Mouse (Mus musculus) liver, embryonic 15.5 days (tissue): ENCODE data around the gene Larp1. TPM values are rescaled to one million over a fixed set of nuclear protein-coding genes. Genes with fewer than 3 reads are reported as not detected.
"Not testable (repeated sequence)": the region's sequence is repeated elsewhere in the genome, so short reads cannot be mapped to it uniquely, and the experiment has no call there.

Experiments used
- ATAC-seq: fragments of 200-750 bp; cut with Nextera tagmentation; 2 replicates; pipeline ENCODE4 v1.8.0; 2017; ENCODE audit warnings: moderate number of reproducible peaks, mild to moderate bottlenecking, moderate library complexity; ENCODE audit not compliant: insufficient read depth
- H3K27ac ChIP-seq: fragments of 300-500 bp; sonication (generic); replicated peaks from 2 replicates; pipeline ENCODE4 v1.5.1; 2015; ENCODE audit warnings: mild to moderate bottlenecking, inconsistent platforms
- H3K27me3 ChIP-seq: fragments of 300-500 bp; sonication (generic); 2 replicates; pipeline ENCODE4 v1.6.1; 2015; ENCODE audit warnings: mild to moderate bottlenecking, inconsistent platforms
- H3K36me3 ChIP-seq: fragments of 300-500 bp; sonication (generic); replicated peaks from 2 replicates; pipeline ENCODE4 v1.6.1; 2015; ENCODE audit warnings: moderate library complexity, mild to moderate bottlenecking, inconsistent platforms
- H3K4me1 ChIP-seq: fragments of 300-500 bp; sonication (generic); replicated peaks from 2 replicates; pipeline ENCODE4 v1.6.1; 2015; ENCODE audit warnings: inconsistent platforms
- H3K4me2 ChIP-seq: fragments of 300-500 bp; sonication (generic); 2 replicates; pipeline ENCODE4 v1.6.1; 2015; ENCODE audit warnings: moderate library complexity, mild to moderate bottlenecking, inconsistent platforms
- H3K4me3 ChIP-seq: fragments of 300-500 bp; sonication (generic); replicated peaks from 2 replicates; pipeline ENCODE4 v1.5.1; 2015; ENCODE audit warnings: mild to moderate bottlenecking, inconsistent platforms
- H3K9ac ChIP-seq: fragments of 300-500 bp; sonication (generic); 2 replicates; pipeline ENCODE4 v1.6.1; 2015; ENCODE audit warnings: moderate library complexity, mild to moderate bottlenecking, inconsistent platforms
- H3K9me3 ChIP-seq: fragments of 300-500 bp; sonication (generic); replicated peaks from 2 replicates; pipeline ENCODE4 v1.6.1; 2016; ENCODE audit warnings: inconsistent platforms
- WGBS: fragments of 180-500 bp; shearing (Covaris S2); methylation state at CpG from one replicate; pipeline ENCODE4 v1.1.7; 2015; ENCODE audit warnings: mixed read lengths; ENCODE audit not compliant: insufficient replicate concordance; 5-methylcytosine and 5-hydroxymethylcytosine counted together
- polyA plus RNA-seq: library from polyadenylated mRNA; unstranded; fragments of >200 nt; fragmentation: Nextera tagmentation; extraction: Ambion mirVana; gene quantifications from 2 replicates; pipeline ENCODE4 v1.2.1, GENCODE M21; 2015

The Larp1 gene
- polyA plus RNA-seq, 1 experiment from 2014 or later = 17.3 TPM

GRCm38 (mm10) chr11:58098366-58098720, 89.5 kb downstream of the Larp1 start:
- not testable (repeated sequence) for ATAC-seq
- WGBS = 57% methylated on average over 5 of the region's 5 CpGs

DNA sequence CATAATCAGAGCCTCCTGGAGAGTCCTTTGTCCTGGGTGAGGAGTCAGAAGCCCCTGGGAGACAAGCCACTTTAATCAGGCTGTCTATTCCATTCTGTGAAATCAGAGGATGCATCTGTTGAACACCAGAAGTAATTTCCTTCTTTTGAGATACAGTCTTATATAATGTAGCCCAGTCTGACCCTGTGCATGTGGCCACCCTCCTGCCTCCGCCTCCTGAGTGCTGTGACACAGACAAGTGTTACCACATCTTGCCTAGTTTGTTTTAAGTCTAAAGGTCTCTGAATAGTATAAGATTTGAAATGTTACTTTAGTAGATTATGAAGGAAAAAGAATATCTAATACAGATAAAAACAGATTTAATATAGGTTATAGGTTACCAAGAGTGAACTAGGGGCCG, 91.1 kb downstream of the Larp1 start:
- no peaks in the 10 kb centered on the region for H3K9me3 ChIP-seq
- WGBS = 64% methylated on average over 2 of the region's 2 CpGs
- H3K4me2 ChIP-seq = no peak overlapping the region
- no peaks in the 10 kb centered on the region for H3K36me3 ChIP-seq
- H3K27me3 ChIP-seq = peaks cover 41% of the 10 kb centered on the region
- H3K4me1 ChIP-seq = peaks cover 27% of the 10 kb centered on the region
- ATAC-seq = no peak
- H3K4me3 ChIP-seq = no peak overlapping the region
- no peak overlapping the region for H3K9ac ChIP-seq
- H3K27ac ChIP-seq = no peak overlapping the region

More at GRCm38 (mm10) chr11:58098366-58098720, 89.5 kb downstream of the Larp1 start:
- H3K4me3 ChIP-seq, H3K27ac ChIP-seq, H3K36me3 ChIP-seq, H3K9ac ChIP-seq, H3K9me3 ChIP-seq: not testable (repeated sequence)
- Histone ChIP-seq H3K27me3 (peaks cover 46% of the 10 kb centered on the region), H3K4me2 (peak overlapping the region; percentile 62; the same call in 1 of the 2 replicates), H3K4me1 (peaks cover 18% of the 10 kb centered on the region)

DNA sequence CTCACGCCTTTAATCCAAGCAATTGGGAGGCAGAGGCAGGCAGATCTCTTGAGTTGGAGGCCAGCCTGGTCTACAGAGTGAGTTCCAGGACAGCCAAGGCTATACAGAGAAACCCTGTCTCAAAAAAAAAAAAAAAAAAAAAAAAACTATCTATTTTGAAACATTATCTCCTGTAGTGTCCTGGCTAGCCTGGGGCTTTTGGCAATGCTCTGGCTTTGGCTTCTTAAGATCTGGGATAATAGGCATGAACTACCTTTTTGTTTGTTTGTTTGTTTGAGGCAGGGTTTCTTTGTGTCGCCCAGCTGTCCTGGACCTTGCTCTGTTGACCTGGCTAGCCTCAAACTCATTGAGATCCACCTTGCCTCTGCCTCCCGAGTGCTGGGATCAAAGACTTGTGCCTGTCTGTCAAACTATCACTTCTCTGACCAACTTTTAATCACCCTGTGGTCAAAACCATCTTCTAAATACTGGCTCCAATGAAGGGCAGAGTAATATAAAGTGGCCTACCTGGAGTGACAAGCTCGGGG, 92.4 kb downstream of the Larp1 start:
- WGBS = 57% methylated on average over 4 of the region's 4 CpGs
- H3K4me2 ChIP-seq = no peak overlapping the region
- H3K36me3 ChIP-seq = no peaks in the 10 kb centered on the region
- H3K27ac ChIP-seq = no peak overlapping the region
- no peak for ATAC-seq
- peaks cover 36% of the 10 kb centered on the region for H3K4me1 ChIP-seq
- H3K9ac ChIP-seq = no peak overlapping the region
- H3K4me3 ChIP-seq = no peak overlapping the region
- no peaks in the 10 kb centered on the region for H3K9me3 ChIP-seq
- peaks cover 28% of the 10 kb centered on the region for H3K27me3 ChIP-seq

DNA sequence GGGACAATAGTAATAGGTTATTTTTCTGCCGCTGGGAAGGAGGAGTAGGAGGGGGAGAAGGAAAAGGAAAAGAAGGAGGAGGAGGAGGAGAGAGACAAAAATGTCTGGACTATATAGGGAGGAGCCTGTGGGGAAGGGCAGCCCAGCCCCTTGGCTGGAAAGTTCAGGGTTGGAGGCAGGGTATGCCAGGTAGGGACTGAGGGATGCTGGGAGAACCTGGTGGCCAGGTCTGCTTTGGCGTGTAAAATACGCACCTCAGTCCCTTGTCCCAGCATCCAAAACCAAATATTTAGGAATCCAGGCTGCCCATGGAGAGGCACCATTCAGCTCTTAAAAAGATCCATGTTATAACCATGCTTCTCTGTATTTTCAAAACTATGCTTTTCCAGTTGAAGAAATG, 93.3 kb downstream of the Larp1 start:
- H3K4me2 ChIP-seq = no peak overlapping the region
- peaks cover 19% of the 10 kb centered on the region for H3K27me3 ChIP-seq
- no peak for ATAC-seq
- WGBS = 72% methylated on average over 3 of the region's 3 CpGs
- no peaks in the 10 kb centered on the region for H3K36me3 ChIP-seq
- H3K9me3 ChIP-seq = no peaks in the 10 kb centered on the region
- no peak overlapping the region for H3K9ac ChIP-seq
- no peak overlapping the region for H3K4me3 ChIP-seq
- H3K27ac ChIP-seq = no peak overlapping the region
- peaks cover 35% of the 10 kb centered on the region for H3K4me1 ChIP-seq

GRCm38 (mm10) chr11:58102581-58103343, 93.9 kb downstream of the Larp1 start:
- Histone ChIP-seq H3K27ac (peak overlapping the region; percentile 94), H3K27me3 (peaks cover 13% of the 10 kb centered on the region), H3K4me1 (peaks cover 37% of the 10 kb centered on the region), H3K9me3 (no peaks in the 10 kb centered on the region), H3K36me3 (no peaks in the 10 kb centered on the region), H3K4me2 (peak overlapping the region; percentile 77), H3K9ac (peak overlapping the region; percentile 88), H3K4me3 (peak overlapping the region; percentile 90; the same call in 1 of the 2 replicates)
- no peak for ATAC-seq
- 77% methylated on average over 9 of the region's 9 CpGs for WGBS

DNA sequence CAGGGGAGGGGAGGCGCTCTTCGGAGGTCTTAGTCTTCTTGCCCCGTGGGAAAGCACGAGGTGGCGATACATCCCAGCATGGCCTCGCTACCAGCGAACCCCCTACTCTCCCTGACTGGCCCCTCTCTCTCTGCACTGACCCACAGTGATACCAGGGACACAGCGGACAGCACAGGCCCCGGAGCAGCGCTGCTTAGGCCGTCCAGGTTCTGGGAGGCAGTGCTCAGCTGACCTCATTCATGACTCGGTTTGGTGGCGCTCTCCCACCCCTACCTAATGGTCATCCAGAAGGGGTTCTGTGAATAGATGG, 94.4 kb downstream of the Larp1 start:
- Histone ChIP-seq H3K9me3 (no peaks in the 10 kb centered on the region), H3K9ac (peak overlapping the region; percentile 88), H3K27ac (peak overlapping the region; percentile 94), H3K4me1 (peaks cover 43% of the 10 kb centered on the region), H3K27me3 (peaks cover 8% of the 10 kb centered on the region), H3K36me3 (0 out of 2 replicates have a peak, but pooled peaks cover 3% of the 10 kb centered on the region), H3K4me3 (peak overlapping the region; percentile 90), H3K4me2 (peak overlapping the region; percentile 77)
- WGBS = 55% methylated on average over 13 of the region's 13 CpGs
- ATAC-seq = peak; percentile 6

- Histone ChIP-seq H3K4me3 (peak within 1 kb of the TSS; percentile 90), H3K9me3 (no peaks in the 10 kb centered on the region), H3K27ac (peak within 1 kb of the TSS; percentile 94), H3K9ac (peak within 1 kb of the TSS; percentile 88), H3K4me2 (peak within 1 kb of the TSS; percentile 77), H3K4me1 (peaks cover 45% of the 10 kb centered on the region), H3K27me3 (peaks cover 3% of the 10 kb centered on the region), H3K36me3 (0 out of 2 replicates have a peak, but pooled peaks cover 8% of the 10 kb centered on the region)
- WGBS = under 1% methylated on average over 55 of the region's 55 CpGs
- peak; percentile 98 for ATAC-seq
Observed at GRCm38 (mm10) chr11:58103697-58104306, 94.9 kb downstream of the Larp1 start, which contains the start of gene Cnot8. Gene Cnot8, plus strand, starts transcription at chr11:58104153.

- Histone ChIP-seq H3K4me3 (peak overlapping the region; percentile 90), H3K9me3 (no peaks in the 10 kb centered on the region), H3K4me2 (peak overlapping the region; percentile 77), H3K9ac (peak overlapping the region; percentile 88), H3K36me3 (peaks cover 11% of the 10 kb centered on the region; the same call in 1 of the 2 replicates), H3K27ac (peak overlapping the region; percentile 94), H3K27me3 (no peaks in the 10 kb centered on the region), H3K4me1 (peaks cover 42% of the 10 kb centered on the region)
- 1% methylated on average over 24 of the region's 24 CpGs for WGBS
- ATAC-seq = peak; percentile 54
Observed at GRCm38 (mm10) chr11:58104351-58104791, 95.5 kb downstream of the Larp1 start.

DNA sequence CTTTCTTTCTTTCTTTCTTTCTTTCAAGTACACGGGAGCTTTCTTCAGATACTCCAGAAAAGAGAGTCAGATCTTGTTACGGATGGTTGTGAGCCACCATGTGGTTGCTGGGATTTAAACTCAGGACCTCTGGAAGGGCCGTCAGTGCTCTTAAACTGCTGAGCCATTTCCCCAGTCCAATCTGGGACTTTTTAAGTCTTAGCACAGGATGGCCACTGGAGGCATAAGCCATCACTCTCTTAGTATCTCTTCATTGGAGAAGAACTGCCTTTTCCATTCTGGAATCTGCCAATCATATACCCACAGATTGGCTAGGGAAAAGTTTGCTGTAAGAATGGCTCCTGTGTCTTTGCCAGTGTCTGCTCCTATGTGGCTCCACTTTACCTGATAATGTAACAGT, 98.1 kb downstream of the Larp1 start:
- Histone ChIP-seq H3K27ac (no peak overlapping the region), H3K36me3 (peaks cover 37% of the 10 kb centered on the region), H3K27me3 (no peaks in the 10 kb centered on the region), H3K4me3 (no peak overlapping the region), H3K9me3 (no peaks in the 10 kb centered on the region), H3K9ac (no peak overlapping the region), H3K4me1 (peaks cover 42% of the 10 kb centered on the region), H3K4me2 (no peak overlapping the region)
- ATAC-seq = no peak
- 53% methylated on average over 3 of the region's 3 CpGs for WGBS

GRCm38 (mm10) chr11:58107664-58108337, 98.9 kb downstream of the Larp1 start:
- ATAC-seq = no peak
- H3K9me3 ChIP-seq = no peaks in the 10 kb centered on the region
- H3K27ac ChIP-seq = no peak overlapping the region
- WGBS = 74% methylated on average over 4 of the region's 4 CpGs
- no peak overlapping the region for H3K4me3 ChIP-seq
- H3K4me2 ChIP-seq = no peak overlapping the region
- peaks cover 44% of the 10 kb centered on the region for H3K36me3 ChIP-seq
- H3K27me3 ChIP-seq = no peaks in the 10 kb centered on the region
- H3K9ac ChIP-seq = no peak overlapping the region
- H3K4me1 ChIP-seq = peaks cover 42% of the 10 kb centered on the region
